Mouse (Mus musculus): ENCODE measurements at regions not wholly inside any gene's neighbourhood (a gene's known extent, or its start where the extent isn't known, plus 50 kb on each side); places are given as distances from the start of the nearest gene placed in this dataset.

DNA sequence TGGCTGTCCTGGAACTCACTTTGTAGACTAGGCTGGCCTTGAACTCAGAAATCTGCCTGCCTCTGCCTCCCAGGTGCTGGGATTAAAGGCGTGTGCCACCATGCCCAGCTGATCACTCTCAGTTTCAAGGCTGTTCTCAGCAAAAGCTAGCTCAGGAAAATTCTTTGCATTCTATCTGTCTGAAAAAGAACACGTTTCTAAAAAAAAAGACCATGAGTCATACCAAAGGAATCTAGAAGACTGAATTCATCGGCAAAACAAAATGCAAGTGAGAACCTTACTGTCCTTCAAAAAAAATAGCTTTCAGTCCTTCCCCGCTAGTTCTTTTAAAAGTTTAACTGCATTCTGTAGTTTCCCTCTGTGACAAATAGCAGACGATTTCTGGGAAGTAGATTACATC, 596.3 kb upstream of the Syt1 start:
- ATAC-seq (replicated peaks; ENCODE audit: poor library complexity, severe bottlenecking), result no peak

DNA sequence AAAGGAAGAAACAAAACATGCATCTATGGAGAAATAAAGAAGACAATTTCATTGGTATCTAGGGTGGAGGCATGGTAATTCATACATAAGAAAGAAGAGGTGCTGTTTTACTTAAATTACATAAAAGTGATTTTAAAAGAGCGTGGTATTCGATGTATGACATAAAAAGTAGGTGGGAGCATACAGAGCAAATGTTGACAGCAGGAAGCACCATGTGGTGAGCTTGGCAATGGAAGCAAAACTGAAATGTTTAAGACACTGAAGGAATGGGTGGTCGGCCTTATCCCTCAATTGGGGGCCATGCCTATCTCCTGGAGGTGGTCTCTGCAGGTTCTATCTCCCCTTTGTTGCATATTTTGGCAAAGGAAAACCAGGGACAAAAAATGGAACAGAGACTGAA, 592.5 kb upstream of the Syt1 start:
- ATAC-seq (replicated peaks; ENCODE audit: poor library complexity, severe bottlenecking), result no peak

- no peak for ATAC-seq (replicated peaks; ENCODE audit: poor library complexity, severe bottlenecking)
These were observed 587.8 kb upstream of the Syt1 start for GRCm38 (mm10) chr10:109598604-109599003.

- no peak for ATAC-seq (replicated peaks; ENCODE audit: poor library complexity, severe bottlenecking)
These were observed 562.4 kb upstream of the Syt1 start for GRCm38 (mm10) chr10:109573200-109573599.

DNA sequence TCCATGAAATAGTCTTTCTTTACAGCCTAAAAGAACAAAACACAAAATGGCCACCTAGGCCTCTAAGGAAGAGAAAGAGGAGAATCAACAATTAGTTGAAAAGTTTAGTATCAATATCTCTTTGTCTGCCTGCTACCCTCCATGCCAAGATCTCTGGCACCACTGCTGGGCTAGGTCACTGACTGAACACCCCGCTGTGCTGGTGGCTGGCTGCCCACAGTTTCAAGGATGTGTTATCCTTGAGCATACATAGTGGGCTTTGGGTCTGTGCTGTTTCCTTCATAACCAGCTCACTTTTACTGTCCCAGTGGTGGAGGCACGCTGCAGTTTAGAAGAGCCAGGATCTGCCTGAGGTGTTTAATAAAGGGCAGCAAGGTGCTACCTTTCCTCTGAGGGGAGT, 559.0 kb upstream of the Syt1 start:
- ATAC-seq (replicated peaks; ENCODE audit: poor library complexity, severe bottlenecking), result no peak

DNA sequence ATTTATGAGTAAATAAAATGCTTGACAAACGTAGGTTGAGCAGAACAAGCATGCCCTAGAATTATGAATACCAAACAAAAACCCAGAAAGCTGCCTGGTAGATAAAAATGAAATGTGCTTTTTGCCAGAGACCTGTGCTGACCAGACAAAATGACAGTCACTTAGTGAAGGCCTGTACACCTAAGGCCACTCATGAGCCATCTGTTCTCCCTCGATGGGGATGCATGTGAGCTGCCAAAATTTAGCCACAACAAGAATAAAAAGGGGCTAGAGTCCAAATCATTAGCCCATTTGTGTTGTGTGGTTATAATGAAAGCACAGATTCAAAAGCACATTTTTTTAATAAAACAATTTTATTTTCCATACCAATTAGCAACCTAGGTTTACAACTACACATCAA, 555.9 kb upstream of the Syt1 start:
- no peak for ATAC-seq (replicated peaks; ENCODE audit: poor library complexity, severe bottlenecking)

- ATAC-seq (replicated peaks; ENCODE audit: poor library complexity, severe bottlenecking), result no peak
These were observed 550.9 kb upstream of the Syt1 start for GRCm38 (mm10) chr10:109561638-109562037.

GRCm38 (mm10) chr10:109561094-109561493, 550.3 kb upstream of the Syt1 start:
- ATAC-seq (replicated peaks; ENCODE audit: poor library complexity, severe bottlenecking), result no peak

GRCm38 (mm10) chr10:109543301-109543700, 532.5 kb upstream of the Syt1 start:
- no peak for ATAC-seq (replicated peaks; ENCODE audit: poor library complexity, severe bottlenecking)

- no peak for ATAC-seq (replicated peaks; ENCODE audit: poor library complexity, severe bottlenecking)
These were observed 529.4 kb upstream of the Syt1 start for GRCm38 (mm10) chr10:109540229-109540628.

DNA sequence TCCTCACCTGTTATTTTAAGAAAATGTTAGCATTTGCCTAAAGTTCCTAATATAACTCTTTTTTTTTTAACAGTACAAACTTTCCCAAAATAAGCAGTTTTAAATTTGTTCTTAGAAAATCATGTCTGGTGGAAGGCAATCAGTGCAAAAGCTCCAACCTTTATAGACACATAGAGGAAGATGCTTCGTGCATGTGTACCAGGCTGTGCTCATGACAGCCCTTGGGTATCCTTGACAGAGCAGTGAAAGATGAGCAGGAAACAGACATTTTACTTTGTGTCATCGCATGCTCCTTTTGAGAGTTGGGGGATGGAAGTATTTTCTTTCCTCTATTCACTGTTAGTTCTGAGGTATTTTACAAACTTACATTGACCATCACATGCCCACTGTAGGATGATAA, 517.3 kb upstream of the Syt1 start:
- no peak for ATAC-seq (replicated peaks; ENCODE audit: poor library complexity, severe bottlenecking)

DNA sequence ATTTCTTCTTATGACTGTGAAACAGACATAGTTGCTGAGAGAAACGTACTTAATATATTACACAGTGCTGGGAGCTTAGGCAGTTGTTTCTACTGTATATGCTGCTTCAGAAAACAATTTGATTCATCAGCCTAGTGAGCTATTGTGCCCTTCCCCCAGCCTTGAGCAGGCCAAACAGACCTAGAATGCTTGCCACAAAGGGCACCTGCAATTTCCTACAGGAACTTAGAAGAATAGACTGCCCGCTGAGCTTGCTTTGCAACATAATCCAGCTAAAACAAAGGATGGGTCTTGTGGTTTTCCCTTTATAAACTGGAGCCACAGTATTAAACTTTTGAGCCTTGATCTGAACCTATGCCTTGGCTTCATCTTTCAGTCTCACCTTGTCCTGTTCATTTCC, 510.9 kb upstream of the Syt1 start:
- ATAC-seq (replicated peaks; ENCODE audit: poor library complexity, severe bottlenecking), result no peak

- ATAC-seq (replicated peaks; ENCODE audit: poor library complexity, severe bottlenecking), result no peak
These were observed 506.9 kb upstream of the Syt1 start for GRCm38 (mm10) chr10:109517664-109518063.

- no peak for ATAC-seq (replicated peaks; ENCODE audit: poor library complexity, severe bottlenecking)
These were observed 504.4 kb upstream of the Syt1 start for GRCm38 (mm10) chr10:109515225-109515624.

GRCm38 (mm10) chr10:109510917-109511715, 500.3 kb upstream of the Syt1 start:
- no peak for ATAC-seq (replicated peaks; ENCODE audit: poor library complexity, severe bottlenecking)

DNA sequence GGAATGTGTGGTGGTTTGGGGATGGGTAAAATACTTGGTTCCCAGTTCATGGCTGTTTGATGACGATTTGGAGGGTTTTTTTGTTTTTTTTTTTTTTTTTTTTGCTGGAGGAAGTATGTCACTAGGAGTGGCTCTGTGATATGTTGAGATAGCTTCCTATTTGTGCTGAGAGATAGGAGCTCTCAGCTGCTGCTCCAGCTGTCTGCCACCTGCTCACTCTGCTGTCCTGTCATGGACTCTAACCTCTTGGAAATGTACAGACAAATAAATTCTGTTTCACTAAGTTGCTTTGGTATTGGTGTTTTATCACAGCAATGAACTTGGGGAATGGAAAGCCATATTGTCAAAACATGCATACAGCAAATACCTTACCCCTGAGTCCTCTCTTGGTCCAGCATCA, 497.8 kb upstream of the Syt1 start:
- ATAC-seq (replicated peaks; ENCODE audit: poor library complexity, severe bottlenecking), result no peak

DNA sequence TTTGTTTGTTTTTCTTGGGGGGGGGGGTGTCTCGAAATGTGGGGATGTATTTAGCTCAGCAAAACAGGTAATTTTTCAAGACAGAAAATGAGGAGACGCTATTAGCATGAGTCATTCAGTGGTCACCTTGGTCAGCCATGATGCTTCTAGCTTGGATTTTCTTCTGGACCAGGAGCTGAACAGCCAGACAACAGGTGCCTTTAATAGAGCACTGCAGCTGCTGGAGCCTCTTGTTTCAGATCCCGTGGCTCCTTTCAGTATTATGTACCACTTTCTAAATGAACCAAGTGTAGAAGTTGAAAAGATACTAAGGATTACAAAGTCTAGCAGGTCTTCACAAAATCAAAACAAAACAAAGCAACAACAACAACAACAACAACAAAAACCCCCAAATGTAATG, 496.4 kb upstream of the Syt1 start:
- ATAC-seq (replicated peaks; ENCODE audit: poor library complexity, severe bottlenecking), result no peak

DNA sequence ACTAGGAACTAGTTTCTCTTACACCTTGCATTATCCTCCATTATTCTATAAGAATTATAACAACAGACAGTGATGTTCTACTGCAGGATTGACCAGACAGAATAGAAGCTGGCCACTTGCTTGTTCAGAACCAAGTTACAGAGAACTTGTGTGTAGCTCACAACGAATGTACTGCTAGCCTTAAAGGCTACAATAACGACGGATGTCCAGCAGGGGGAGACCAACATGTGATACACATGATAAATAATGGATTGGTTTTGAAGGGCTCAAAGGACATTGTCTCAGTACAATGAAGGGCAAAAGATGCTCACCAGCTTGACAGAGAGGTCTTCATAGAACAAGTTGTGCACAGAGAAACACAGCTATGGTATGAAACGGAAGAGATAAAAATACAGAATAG, 493.9 kb upstream of the Syt1 start:
- ATAC-seq (replicated peaks; ENCODE audit: poor library complexity, severe bottlenecking), result no peak

DNA sequence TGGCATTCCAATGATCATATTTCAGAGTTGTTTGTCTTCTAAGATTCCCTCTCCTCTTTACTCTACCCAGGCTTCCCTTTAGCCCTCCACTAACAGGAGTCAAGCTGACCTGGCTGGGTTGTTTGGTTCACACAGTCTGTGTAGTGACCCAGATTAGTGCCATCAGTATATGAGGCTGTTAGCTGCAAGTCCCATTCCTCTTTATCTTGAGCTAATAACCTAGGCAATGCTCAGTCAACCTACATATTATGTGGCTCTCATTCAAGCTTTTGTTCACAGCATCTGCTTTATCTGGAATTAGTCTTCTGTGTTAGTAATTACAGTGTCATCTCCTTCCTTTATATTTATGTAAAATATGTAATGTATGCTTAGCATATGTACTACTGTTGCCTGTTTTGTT, 490.1 kb upstream of the Syt1 start:
- ATAC-seq (replicated peaks; ENCODE audit: poor library complexity, severe bottlenecking), result no peak

DNA sequence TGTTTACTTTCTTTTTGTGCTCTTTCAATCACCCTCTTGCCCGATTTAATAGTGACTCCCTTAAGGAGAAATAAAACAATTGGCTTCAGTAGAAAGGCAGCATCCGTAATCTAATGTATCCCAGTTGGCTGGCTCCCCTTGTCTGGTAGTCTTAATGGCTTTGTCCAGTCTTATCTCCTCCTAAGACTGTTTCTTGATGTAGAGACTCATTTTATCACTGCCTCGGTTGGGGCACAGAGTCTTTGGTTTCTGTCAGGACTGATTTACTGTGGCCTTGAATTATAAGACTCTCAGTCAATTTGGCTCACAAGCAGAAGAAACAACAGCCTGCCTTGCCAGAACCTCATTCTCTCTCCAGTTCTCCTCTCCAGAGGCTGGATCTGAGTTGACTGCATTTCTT, 487.5 kb upstream of the Syt1 start:
- no peak for ATAC-seq (replicated peaks; ENCODE audit: poor library complexity, severe bottlenecking)

- no peak for ATAC-seq (replicated peaks; ENCODE audit: poor library complexity, severe bottlenecking)
These were observed 485.4 kb upstream of the Syt1 start for GRCm38 (mm10) chr10:109496161-109496560.

DNA sequence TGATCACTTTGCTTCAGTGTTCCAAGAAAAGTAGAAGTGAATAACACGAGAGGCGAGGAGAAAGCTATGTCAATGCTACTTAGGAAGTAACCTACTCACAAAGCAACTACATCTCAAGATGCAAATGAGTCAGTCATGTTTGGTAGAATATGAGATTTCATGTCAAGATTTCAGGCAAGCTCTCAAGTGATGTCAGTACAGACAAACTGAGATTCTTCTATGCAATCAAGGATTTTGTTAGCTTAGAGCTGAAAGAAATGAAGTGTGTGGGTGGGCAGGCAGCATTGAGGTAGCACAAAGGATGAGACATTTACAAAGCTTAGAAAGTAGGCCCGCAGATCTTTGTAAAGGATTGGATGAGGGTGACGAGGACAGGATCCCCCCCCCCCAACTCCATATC, 480.0 kb upstream of the Syt1 start:
- no peak for ATAC-seq (replicated peaks; ENCODE audit: poor library complexity, severe bottlenecking)

- no peak for ATAC-seq (replicated peaks; ENCODE audit: poor library complexity, severe bottlenecking)
These were observed 477.2 kb upstream of the Syt1 start for GRCm38 (mm10) chr10:109488000-109488399.

All from granulocyte monocyte progenitor cell, adult 5-6 weeks (primary cell).